Mouse (Mus musculus) megakaryocyte, embryonic 14.5 days (primary cell): Measurements from ENCODE around the gene Trabd2b.

Experiments used
- FLI1 ChIP-seq: IDR thresholded peaks from 2 replicates; pipeline ENCODE4 v1.6.1; 2012; ENCODE audit warnings: low read length, inconsistent platforms, mixed read lengths
- GATA1 ChIP-seq: IDR thresholded peaks from 3 replicates; pipeline ENCODE4 v1.6.1; 2012; ENCODE audit warnings: mixed read lengths, low read length, inconsistent platforms, borderline replicate concordance

DNA sequence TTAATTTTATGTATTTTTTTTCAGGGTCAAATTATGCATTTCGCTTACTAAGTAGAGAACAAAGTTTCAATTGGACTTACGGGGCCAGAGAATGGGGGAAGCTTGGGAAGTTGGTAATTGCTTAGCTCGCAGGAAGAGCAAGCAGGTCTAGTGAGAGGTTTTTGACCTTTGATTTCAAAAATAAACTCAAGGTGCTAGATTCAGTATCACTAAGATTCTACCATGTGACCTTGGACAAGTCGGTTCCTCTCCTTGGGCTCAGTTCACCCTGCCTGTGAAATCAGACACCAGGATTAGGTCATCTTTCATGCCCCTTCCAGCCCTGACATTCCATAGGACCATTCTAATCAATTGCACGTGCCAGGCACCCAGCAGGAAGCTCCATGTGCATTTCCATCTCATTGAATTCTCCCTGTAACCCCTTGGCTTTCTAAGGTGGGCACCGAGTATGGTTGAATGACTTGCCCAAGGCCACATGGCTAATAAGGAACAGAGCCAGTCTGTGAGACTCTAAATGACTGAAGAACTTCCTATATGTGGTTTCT, 5.4 kb downstream of the Trabd2b start:
- TF ChIP-seq GATA1 (no peak), FLI1 (no peak)
